Mouse (Mus musculus) myocyte (in vitro differentiated cells): ENCODE results near the gene Inhbe.

Experiments
- POLR2A ChIP-seq: IDR thresholded peaks from one replicate; pipeline ENCODE4 v1.6.1; 2011; ENCODE audit warnings: low read depth, mild to moderate bottlenecking, control low read depth, moderate library complexity; ENCODE audit not compliant: insufficient read length
- TCF3 ChIP-seq: IDR thresholded peaks from one replicate; pipeline ENCODE4 v1.6.1; 2011; ENCODE audit warnings: low read depth, control low read depth; ENCODE audit not compliant: insufficient read length
- USF1 ChIP-seq: IDR thresholded peaks from one replicate; pipeline ENCODE4 v1.6.1; 2011; ENCODE audit warnings: low read depth, mild to moderate bottlenecking, control low read depth, moderate library complexity

- TF ChIP-seq TCF3 (no peak), USF1 (no peak), POLR2A (no peak)
These were observed 14.3 kb downstream of the Inhbe start for GRCm38 (mm10) chr10:127339683-127340576.
